Mouse (Mus musculus): Measurements from ENCODE around the gene Rps29.

DNA sequence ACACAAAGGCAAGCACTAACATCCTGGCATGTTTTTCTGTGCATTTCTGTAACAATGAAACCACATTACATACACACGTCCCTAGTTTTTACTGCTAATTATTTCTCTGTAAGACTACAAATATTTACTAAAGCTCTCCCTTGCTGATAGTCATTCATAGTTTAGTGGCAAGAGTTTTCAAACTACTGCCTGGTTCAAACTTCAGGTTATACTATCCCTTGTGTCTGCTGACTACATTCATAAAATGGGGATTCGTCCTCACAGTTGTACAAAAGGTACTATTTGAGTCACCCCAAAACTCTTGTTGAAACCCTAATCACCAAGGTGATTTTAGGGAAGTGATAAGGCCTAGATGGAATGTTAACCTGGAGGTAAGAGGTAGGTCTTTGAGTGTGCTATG is 3.1 kb downstream of the Rps29 start:
- no peak for TF ChIP-seq SMC3 (IDR thresholded peaks at IDR 0.05; ENCODE audit: low read depth, low read length)
- no peak for TF ChIP-seq CTCF (IDR thresholded peaks at IDR 0.05 in 2 of 3, conservative IDR thresholded peaks at IDR 0.05 in 1 of 3; ENCODE audit: control insufficient read depth in 1 of 3, insufficient read depth in 1 of 3, low read depth in 2 of 3, low read length in 3 of 3, poor library complexity in 1 of 3, severe bottlenecking in 1 of 3)
- TF ChIP-seq SIN3A (IDR thresholded peaks at IDR 0.05; ENCODE audit: low read length): no peak
- TF ChIP-seq HCFC1 (IDR thresholded peaks at IDR 0.05; ENCODE audit: low read depth, low read length): 0 out of 2 replicates have a peak, but pooled peaks have one; percentile 15
- no peak for TF ChIP-seq MAX (IDR thresholded peaks at IDR 0.05; ENCODE audit: low read length)
- TF ChIP-seq GATA1 (IDR thresholded peaks at IDR 0.05; ENCODE audit: low read depth, low read length): no peak
- no peak for TF ChIP-seq EP300 (IDR thresholded peaks at IDR 0.05; ENCODE audit: low read depth in 1 of 2, low read length in 2 of 2)

Measured in MEL (cell line).